Mouse (Mus musculus): ENCODE results near the gene Atp1a4.

DNA sequence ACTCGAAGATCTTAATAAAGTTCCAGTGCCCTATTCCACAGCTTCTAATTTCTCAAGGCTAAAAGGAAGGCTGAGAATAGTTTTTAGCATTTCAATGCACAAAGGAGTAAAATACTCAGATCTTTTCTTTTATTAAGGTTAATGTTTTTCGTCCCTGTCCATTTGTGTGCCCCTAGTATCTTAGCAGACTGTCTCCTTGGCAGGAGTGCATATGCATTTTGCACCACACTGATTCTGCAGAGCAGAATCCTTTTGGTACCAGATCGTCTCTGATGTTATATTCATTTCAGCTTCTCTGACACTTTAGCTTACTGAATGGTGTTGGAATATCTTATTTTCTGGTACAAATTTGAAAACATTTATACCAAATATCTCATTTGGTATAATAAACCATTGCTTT, 76.4 kb downstream of the Atp1a4 start:
- no peak for TF ChIP-seq CTCF (IDR thresholded peaks at IDR 0.05; ENCODE audit: insufficient read depth, low read length)
- TF ChIP-seq POLR2A (IDR thresholded peaks at IDR 0.05; ENCODE audit: borderline replicate concordance, extremely low read depth, low read depth, low read length): no peak

Data from lung, adult 2 months (tissue).